Mouse (Mus musculus) urinary bladder, postnatal 14 days (tissue): ENCODE measurements at regions not wholly inside any gene's neighbourhood (a gene's known extent, or its start where the extent isn't known, plus 50 kb on each side); places are given as distances from the start of the nearest gene placed in this dataset.
A peak's percentile ranks its signal among the peaks of the same experiment; 100 is the strongest.

Experiments
- DNase-seq: peaks from one replicate; pipeline ENCODE4 v3.0.0; 2021; ENCODE audit warnings: low spot score

DNA sequence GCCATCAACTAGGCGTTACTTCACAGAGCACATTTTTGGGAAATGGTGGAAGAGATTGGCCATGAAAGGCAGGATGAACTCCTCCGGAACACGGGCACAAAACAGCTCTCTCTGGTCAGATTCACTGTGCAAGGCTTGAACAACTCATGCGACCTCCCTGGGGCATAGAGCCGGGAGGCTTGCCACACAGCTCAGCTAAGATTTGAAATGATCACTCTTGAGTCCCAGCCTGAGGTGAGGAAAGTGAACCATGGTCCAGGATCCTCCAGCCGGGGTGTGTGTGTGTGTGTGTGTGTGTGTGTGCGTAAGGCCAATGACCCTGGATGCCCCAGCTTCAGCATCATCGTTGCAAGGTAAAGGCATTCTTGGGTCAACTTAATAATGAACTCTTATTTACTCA lies 237.5 kb downstream of the Gm45692 start:
- DNase-seq: no peak

DNA sequence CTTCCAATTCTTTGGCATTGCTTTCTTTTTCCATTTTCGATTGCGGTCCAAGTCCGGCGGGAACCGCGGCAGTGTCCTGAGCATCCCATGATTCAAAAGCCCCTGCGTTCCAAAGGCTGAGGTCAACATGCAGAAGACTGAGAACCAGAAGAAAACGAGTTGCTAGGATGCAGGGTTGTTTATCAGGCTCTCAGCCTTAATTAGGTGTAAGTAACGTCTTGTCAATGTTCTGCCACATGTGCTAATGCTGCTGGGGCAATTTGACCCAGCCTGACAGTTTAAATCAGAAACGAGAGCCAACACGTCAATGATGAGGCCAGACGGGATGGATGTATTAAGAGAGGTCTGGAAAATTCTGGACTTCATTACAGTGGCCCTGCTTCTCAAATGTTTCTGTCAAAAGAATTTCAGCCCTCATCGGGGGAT lies 239.4 kb downstream of the Gm45692 start:
- DNase-seq: no peak

DNA sequence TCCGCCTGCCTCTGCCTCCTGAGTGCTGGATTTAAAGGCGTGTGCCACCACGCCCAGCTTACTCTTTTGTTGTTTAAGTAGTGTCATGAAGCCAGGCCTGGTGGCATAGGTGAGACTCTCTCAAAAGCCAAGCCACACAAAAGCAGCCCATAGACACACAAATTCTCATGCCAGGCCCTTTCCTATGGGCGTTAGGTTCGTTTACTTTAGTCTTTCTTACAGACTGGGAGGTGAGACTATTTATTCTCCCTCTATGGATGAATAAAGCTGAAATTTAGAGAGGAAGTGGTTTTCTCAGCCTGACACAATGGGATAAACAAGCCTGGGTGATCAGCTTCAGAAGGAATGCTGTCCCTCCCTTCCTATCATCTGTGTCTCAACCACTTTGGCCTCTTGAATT lies 243.0 kb downstream of the Gm45692 start:
- no peak for DNase-seq

DNA sequence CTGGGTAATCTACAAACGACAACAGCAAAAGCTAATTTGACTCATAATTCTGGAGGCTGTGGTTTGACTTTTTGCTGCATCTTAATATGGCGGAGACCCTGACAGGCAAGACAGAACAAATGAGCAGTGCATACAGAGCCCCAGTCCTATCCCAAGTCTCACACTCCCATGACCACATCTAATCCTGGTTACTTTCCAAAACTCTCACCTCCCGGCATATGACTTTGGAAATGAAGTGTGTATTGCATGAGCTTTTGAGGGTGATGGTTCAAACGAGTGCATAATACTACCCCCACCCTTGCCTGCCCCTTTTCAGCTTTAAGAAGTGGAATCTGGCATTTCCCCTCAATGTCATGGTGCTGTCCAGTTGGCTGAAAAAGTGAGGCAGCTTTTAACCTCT lies 244.3 kb downstream of the Gm45692 start:
- DNase-seq: no peak

DNA sequence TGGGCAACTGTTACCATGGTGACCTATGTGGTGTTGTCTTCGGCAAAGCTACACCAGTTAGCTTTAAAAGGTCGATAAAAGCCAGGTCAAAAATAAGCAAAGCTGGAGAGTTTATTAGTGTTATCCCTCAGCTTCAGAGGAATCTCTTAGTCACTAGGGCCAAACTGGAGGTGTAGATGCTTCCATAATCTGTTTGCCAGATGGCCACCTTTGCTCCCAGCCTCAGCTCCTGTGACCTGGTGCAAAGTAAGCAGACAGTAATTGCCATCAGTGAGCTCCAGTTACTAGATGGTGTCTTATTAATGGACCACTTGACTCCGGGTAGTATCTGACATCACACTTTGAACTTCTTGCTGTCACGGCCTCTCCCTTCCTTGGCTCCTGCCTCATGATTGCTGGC lies 245.3 kb downstream of the Gm45692 start:
- DNase-seq: no peak

DNA sequence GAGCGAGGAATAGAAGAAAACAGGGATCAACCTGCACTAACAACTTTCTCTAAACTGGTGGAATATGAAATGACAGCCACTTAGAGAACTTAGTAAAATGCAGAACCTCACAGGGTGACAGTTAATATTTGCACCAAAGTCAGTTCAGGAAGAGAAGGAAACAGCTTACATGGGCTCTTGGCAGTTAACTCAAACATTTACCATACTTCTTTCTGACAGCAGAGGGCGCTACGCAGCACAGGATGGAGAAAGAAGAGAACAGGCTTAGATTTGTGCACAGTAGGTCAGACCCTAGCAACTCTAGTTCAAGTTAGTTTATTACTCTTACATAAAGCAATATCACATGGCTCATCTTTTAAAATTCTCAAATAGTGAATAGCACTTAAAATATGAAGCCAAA lies 261.3 kb downstream of the Gm45692 start:
- DNase-seq: peak; percentile 76

DNA sequence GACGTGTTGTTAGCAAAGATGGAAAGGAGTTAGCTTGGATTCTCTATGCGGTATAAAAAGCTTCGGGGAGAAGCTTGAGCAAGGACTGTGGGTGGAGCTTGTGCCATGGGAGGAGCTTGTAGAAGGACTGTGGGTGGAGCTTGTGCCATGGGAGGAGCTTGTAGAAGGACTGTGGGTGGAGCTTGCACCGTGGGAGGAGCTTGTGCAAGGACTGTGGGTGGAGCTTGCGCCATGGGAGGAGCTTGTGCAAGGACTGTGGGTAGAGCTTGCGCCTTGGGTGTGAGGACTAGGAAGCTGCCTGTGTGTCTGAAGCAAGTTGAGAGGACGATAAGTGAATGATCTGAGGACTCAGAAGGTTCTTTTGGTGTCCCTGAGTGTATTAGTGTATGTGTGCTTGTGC lies 263.1 kb downstream of the Gm45692 start:
- DNase-seq: no peak

DNA sequence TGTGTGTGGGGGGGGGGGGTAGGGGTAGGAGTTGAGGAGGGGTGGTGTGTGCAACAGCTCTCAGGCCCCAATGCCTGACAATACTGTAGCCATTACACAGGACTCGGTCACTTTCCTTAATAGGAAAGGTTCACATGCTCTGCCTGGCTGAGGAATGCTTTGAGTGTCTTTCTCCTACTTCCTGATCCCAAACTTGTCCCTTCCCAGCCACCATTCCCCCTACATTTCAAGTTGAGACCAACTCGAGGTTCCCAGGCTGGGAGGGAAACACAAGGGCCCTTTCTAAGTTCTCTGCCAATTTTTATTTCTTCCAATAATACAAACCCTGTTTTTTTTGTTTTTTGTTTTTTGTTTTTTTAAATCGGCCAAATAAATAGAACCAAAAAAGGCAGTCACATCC lies 264.6 kb downstream of the Gm45692 start:
- DNase-seq: no peak

DNA sequence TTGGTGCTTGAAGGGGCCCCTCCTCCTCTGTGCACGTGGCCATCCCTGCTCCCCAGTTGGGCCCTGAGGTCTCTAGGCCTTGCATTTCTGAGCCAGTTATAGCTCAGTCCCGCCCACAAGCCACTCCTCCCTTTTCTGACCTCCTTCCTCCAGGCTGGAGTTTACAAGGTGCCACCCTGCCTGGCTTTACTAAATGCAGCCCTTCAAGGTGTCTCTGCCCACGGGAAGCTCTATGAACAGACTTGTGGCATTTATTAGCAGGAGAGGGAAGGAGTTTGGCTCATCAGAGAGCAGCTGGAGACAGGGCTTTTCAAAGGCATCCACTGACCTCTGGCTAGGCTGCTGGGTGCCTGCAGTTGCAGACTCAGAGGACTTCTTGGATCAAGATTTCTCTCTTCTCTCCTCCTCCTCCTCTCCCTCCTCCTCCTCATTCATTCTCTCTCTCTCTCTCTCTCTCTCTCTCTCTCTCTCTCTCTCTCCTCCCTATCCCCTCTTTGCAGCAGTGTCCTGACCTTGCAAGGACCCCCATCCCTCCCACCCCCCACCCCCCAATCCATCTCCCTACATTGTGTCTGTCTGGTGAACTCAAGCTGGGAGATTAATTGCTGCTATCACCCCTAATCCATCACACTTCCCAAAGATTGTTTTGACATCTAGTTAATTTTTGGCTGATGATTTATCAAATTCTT lies 265.1 kb downstream of the Gm45692 start:
- peak; percentile 56 for DNase-seq

DNA sequence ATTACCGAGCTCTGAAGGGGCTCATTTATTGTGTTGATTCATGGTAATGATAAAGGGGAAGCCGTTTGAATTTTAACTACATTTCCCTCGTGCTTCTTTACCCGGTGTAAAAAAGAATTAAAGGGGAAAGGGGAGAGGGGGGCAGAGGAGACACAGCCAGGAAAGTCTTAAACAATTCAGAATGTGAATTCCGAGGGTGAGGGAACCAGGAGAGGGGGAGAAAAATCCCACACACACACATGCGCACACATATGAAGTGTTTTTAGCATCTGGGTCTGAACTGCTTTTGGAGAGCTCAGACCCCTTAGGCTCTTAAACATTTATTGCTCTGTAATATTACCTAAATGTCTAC lies 265.6 kb downstream of the Gm45692 start:
- DNase-seq: no peak

DNA sequence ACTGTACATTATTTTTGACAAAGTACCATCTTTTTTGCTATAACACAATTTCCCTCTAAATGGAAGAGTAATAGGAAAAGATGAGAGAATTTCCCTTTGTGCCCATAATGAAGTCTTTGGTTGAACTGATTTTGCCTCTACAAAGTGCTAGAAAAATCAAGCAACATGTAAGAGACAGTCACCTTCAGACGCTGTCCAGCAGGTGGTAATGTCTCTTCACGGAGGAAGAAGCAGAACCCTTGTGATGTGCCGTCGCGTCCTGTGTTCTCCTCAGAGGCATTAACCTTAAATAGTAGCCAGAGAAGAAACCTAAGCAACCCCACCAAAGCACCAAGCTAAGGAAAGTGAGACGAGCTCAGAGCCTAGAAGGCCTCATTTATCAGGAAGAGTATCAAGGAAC lies 275.7 kb downstream of the Gm45692 start:
- no peak for DNase-seq

DNA sequence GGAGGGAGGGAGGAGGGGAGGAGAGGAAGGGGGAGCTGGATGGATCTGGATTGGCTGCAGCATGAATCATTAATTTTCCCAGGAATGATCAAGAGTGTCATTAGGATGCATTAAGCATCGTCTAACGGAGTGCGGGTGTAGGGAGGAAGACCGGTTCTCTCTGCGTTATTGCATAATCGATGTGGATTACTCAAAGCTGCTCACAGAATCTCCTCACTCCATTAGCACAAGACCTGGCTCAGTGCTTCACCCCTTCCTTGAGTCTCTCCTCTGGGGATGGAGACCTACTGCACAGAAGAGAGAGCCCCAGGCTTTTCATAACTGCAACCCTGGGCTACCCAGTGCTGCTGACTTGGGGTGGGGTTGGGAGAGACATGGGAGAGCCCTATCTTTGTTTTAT lies 300.7 kb downstream of the Gm45692 start:
- DNase-seq: no peak

DNA sequence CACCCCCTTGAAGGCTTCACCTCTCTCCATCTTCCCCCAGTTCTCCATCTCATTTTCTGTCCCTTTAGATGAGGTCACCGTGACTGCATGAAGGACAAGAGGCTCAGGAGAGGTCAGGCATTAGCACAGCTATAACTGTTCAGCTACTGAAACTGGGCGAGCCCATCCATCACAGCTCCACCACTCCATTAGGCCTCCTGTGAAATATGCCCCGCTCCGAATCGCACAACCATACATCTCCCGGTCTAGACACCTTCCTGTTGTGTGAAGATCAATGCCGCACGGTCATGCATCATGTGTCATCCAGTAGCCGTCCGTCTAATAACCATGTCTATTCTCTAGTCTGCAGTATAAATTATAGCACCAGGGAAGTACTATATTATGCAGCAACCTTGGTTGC lies 301.2 kb downstream of the Gm45692 start:
- no peak for DNase-seq

DNA sequence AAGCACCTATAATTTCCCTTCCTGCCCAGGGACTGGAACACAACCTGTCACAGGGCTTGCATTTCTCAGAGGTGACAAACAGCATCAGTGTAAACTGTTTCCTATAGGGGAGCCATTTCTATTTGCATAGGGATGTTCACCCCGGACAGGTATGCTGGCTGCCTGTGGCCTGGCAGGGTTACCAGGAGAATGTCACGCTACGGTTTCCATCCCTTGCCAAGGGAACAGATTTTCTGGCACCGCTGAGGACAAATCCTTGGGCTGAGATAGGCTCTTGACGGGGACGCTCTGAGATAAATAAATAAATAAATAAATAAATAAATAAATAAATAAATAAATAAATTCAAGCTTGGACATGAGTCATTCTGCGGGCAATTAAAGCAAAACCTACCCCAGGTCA lies 308.0 kb downstream of the Gm45692 start:
- DNase-seq: no peak

DNA sequence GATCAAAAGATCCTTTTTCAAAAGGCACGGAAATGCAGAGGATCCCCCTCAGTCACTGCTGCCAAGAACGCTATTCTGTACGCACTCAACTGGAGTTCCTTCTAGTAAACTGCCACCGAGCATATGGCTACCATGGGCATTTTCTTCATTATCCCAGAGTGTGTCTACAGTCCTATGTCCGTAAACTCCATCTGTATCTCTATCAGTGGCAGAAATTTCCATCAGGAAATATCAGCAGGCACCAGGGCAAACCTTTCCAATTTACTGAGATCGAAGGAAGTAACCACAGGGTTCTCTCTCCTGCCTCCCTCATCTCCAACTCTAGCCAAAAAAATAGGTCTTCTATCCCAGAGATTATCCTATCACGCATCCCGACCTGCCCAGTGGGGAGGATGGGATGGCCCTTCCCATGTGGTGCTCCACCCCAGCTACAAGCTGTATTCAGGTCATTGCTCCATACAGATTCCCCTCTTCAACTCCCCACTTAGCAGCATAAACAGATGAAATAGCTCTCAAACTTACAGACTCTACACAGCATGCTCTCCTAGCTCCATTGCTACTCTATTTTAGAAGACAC lies 310.5 kb downstream of the Gm45692 start:
- no peak for DNase-seq

DNA sequence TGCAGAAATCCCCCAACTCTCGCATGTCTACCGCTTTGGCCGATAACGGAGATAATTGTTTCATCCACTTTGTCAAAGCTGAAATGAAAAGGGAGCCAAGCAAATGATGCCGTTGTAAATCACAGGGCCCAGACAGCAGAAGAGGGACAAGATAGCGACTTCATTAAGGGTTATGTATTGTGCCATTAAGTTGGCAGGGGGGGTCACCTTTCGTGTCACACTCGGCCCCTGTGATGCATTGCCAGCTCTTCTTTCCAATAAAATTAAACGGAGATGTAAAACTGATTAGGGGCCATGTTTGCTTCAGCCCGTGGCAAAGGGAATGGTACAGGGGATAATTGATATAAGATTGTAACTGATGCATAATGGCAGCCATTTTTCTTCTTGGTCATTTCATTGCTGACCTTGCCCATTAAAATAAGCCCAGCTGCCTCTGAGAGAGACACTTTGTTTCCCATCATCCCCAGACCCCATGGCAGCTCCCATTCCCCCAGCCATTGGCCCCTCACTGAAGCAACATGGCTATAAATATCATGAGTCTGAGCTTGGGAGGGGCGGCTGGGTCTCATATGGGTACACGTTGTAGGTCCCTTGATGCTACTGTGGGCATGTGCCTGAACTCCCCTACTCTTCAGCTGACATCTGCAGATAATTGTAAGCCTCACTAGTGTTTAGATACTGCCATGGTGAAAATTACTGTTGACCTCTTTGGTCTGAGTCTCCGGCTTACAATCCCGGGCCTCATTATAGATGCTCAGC lies 313.0 kb downstream of the Gm45692 start:
- DNase-seq: no peak

DNA sequence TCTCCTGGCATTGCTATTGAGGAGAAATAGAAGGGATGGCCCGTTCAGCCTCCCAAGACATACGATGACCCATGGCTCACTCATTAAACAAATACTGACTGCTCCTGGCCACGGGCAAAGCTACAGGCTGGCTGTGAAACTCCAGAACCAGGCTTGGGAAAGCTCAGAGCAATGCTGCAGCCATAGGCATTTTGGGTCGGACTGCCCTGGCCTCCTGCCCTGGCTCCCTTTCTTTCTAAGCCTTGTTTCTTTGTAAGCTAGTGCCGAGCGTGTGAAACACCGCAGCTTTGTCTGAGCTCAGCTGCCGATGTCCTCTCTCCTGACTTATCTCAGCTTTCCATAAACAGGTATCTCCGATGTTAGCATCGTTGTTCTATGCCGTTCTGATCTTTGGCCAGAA lies 316.9 kb downstream of the Gm45692 start:
- DNase-seq: no peak

DNA sequence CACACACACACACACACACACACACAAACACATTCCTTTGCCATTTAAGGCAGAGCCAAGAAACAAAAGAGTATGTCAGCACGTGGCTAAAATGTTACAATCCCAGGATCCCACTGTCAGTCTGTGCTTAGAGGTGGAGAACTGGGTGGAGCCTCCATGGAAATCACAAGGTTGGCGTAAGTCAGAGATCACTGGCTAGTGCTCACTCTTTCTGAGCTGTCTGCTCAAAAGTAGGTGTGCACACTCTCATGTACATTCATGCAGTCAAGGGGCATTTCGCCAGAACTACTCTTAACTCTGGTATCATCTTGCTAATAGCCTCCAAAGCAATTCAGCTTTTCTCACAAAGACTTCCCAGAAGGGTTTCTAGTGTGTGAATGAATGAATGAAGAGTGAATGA lies 318.2 kb downstream of the Gm45692 start:
- DNase-seq: no peak

DNA sequence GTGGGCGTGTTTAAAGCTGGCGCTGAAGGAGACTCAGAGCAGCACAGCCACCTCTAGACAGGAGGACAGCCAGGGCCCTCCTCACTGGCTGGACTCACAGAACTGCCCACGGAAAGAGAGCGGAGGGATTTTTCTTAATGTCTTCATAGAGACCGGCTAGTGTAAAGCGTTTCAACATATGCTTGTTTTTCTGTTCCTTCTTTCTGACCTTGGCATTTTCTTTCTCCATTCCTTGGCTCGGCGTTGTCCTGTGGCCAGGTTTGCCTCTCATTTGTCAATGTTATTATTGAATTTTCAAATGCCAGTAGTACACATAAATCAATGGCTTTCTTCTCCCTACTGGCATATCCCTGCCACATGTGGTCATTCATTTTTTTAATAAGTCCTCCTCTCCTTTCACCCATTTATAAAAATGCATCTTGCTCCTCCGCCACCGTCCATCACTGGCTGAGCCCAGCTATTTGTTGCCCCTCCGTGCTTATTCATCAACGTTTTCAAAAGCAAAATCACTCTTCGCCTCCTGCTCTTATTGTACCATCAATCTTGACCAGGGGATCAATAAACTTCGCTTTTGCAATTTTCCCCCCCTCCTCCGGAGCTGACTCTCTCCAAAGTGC lies 319.0 kb downstream of the Gm45692 start:
- no peak for DNase-seq

DNA sequence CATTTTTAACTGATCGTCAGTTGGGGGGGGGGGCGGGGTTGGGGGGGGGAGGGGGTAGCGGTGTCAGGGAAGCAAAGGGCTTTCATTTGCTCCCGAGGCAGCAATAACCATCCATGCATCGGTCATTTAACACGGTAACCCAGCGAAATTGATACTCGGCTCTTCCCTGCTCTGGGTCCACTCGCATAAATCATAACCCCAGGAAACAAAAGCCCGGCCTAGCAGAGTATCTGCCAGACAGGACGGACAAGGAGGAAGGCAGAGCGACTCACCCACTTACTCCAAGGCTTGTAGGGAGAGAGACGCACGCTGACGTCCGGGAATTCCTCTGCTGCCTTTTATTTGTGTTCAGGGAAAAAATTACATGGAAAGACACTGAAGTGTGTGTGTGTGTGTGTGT lies 319.5 kb downstream of the Gm45692 start:
- DNase-seq: no peak

DNA sequence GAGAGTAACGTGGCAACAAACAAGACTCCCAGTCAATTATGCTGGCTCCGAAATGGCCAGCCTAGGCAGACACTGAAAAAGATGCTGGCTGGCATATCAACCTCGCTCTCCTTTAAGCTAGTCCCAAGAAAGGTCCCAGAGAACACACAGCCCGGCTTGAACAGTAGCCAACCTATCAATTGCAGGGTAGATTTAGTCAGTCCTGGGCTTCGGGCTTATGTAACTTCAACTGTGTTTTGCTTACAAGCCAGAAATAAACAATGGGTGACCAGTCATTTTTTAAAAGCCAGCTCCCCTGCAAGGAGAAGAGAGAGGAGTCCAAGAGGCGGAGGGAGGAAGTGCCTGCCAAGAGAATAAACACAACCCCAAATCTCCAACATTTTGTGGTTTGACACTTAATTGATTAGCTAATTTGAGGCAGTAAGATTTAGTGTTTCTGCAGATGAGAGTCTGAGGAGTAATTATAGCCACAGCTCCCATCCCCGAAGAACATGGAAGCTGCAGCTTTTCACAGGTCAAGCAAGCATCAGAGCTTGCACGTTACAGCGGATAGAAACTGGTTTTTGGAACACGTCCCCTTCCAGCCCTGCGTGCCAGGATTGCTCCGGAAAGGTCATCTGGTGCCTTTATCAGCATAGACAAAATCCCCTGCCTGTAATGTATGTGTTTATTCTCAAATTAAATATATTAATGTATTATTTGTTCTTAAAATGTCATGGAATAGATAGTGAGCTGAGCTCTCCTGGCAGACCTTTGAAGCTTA lies 322.1 kb downstream of the Gm45692 start:
- DNase-seq: no peak

DNA sequence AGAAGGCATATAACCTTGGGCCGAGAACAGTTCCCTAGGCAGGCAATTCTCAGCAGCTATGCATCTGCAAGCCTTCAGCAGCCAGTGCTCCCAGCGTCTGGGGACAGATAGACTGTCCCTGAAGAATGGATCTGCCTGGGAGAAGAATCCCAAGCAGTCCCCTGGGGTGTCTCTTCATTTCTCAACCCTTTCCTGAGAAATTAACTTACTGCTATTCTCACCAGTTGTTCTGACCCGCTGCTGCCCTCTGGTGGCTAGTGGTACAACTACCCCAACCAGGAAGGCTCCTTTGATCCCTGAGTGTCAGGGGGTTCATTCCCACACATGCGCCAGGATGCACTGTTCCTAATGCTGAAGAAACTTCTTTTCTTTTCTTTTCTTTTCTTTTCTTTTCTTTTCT lies 323.7 kb downstream of the Gm45692 start:
- peak; percentile 80 for DNase-seq
